34 mouse cellular contexts compared by ENCODE assay signal in the genomic region with DNA sequence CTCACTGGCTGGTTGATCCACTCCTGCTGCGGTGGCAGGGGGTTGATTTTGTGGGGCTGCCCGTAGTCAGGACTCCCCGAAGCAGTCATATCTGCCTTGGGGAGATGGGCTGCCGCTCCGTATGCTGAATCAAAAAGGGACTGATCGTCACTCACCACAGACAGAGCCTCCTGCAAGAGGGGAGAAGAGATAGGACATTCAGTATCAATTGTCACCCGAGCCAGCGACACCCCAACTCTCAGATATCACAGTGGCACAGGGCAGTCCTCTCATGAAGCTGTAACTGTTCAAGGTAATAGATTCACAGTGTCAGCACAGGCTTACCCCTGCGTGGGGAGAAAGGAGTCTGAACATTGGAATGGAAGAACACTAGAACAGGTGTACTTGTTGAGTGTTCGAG.
DNase-seq lines count a peak whose midpoint lies in the region; ATAC-seq and TF ChIP-seq lines count a peak whose summit lies in the region.
"Had no signal": no experiment of that assay in that cellular context is flagged by ENCODE, and none has a peak within 500 bp of the region (broad histone marks: within the 10 kb centered on the region; RNA-seq: fewer than 3 reads in every experiment).

No protein-coding gene starts in this region.

- no peaks in the 10 kb centered on the region for H3K9me3 ChIP-seq in liver, embryonic 12.5 days (replicated peaks)
- no peaks in the 10 kb centered on the region for H3K9me3 ChIP-seq in liver, postnatal 0 days (ENCODE audit: low read length)
- H3K9me3 ChIP-seq in midbrain, embryonic 14.5 days (ENCODE audit: control insufficient read depth, low read length) = no peaks in the 10 kb centered on the region
- H3K9me3 ChIP-seq: embryonic facial prominence, embryonic 13.5 days; forebrain, embryonic 10.5 days; forebrain, embryonic 15.5 days; heart, embryonic 13.5 days; hindbrain, embryonic 10.5 days; kidney, embryonic 15.5 days; limb, embryonic 10.5 days; limb, embryonic 15.5 days; lung, embryonic 15.5 days; megakaryocyte, embryonic 14.5 days; midbrain, embryonic 15.5 days; neural tube, embryonic 15.5 days had no signal

- H3K9ac ChIP-seq in liver, embryonic 12.5 days = no peak overlapping the region
- no peak overlapping the region for H3K9ac ChIP-seq in liver, postnatal 0 days (replicated peaks)
- H3K9ac ChIP-seq in midbrain, embryonic 14.5 days (replicated peaks; ENCODE audit: low read length) = no peak overlapping the region
- H3K9ac ChIP-seq: embryonic facial prominence, embryonic 13.5 days; forebrain, embryonic 15.5 days; heart, embryonic 13.5 days; kidney, embryonic 15.5 days; limb, embryonic 15.5 days; lung, embryonic 15.5 days; midbrain, embryonic 15.5 days; neural tube, embryonic 15.5 days had no signal

- 24% methylated on average over 10 of the region's 10 CpGs for WGBS in liver, embryonic 12.5 days (ENCODE audit: insufficient replicate concordance)
- WGBS in liver, postnatal 0 days (ENCODE audit: insufficient replicate concordance) = 60% methylated on average over 10 of the region's 10 CpGs
- 90% methylated on average over 10 of the region's 10 CpGs for WGBS in midbrain, embryonic 14.5 days

- TF ChIP-seq CTCF in liver, postnatal 0 days (IDR thresholded peaks at IDR 0.05; ENCODE audit: low read depth) = no peak

- H3K27ac ChIP-seq in liver, embryonic 12.5 days = no peak overlapping the region
- H3K27ac ChIP-seq in liver, postnatal 0 days (ENCODE audit: low read depth) = no peak overlapping the region
- H3K27ac ChIP-seq in midbrain, embryonic 14.5 days (replicated peaks; ENCODE audit: low read depth, low read length) = no peak overlapping the region
- H3K27ac ChIP-seq: embryonic facial prominence, embryonic 13.5 days; forebrain, embryonic 10.5 days; forebrain, embryonic 15.5 days; heart, embryonic 13.5 days; hindbrain, embryonic 10.5 days; kidney, embryonic 15.5 days; layer of hippocampus, adult 2 months; limb, embryonic 10.5 days; limb, embryonic 15.5 days; lung, embryonic 15.5 days; midbrain, embryonic 15.5 days; neural tube, embryonic 15.5 days; stomach, postnatal 0 days had no signal

- no peak overlapping the region for H3K4me3 ChIP-seq in liver, embryonic 12.5 days
- no peak overlapping the region for H3K4me3 ChIP-seq in liver, postnatal 0 days (ENCODE audit: low read depth, low read length)
- no peak overlapping the region for H3K4me3 ChIP-seq in midbrain, embryonic 14.5 days (replicated peaks; ENCODE audit: low read depth, low read length)
- H3K4me3 ChIP-seq: embryonic facial prominence, embryonic 13.5 days; forebrain, embryonic 10.5 days; forebrain, embryonic 15.5 days; gastrocnemius, adult 2 months; heart, embryonic 13.5 days; hindbrain, embryonic 10.5 days; kidney, embryonic 15.5 days; layer of hippocampus, adult 2 months; limb, embryonic 10.5 days; limb, embryonic 15.5 days; lung, embryonic 15.5 days; megakaryocyte, embryonic 14.5 days; midbrain, embryonic 15.5 days; neural tube, embryonic 15.5 days had no signal

- peaks cover 22% of the 10 kb centered on the region for H3K4me1 ChIP-seq in liver, embryonic 12.5 days
- H3K4me1 ChIP-seq in liver, postnatal 0 days (ENCODE audit: insufficient read depth) = peaks cover 5% of the 10 kb centered on the region
- peaks cover 11% of the 10 kb centered on the region for H3K4me1 ChIP-seq in midbrain, embryonic 14.5 days (ENCODE audit: control insufficient read depth, insufficient read depth, low read length)
- H3K4me1 ChIP-seq: forebrain, embryonic 10.5 days; forebrain, embryonic 15.5 days had no signal

- no peaks in the 10 kb centered on the region for H3K36me3 ChIP-seq in liver, embryonic 12.5 days
- H3K36me3 ChIP-seq in liver, postnatal 0 days (replicated peaks; ENCODE audit: insufficient read depth, low read length) = peaks cover 9% of the 10 kb centered on the region; the same call in 1 of the 2 replicates
- no peaks in the 10 kb centered on the region for H3K36me3 ChIP-seq in midbrain, embryonic 14.5 days (ENCODE audit: control insufficient read depth, insufficient read depth, low read length)
- H3K36me3 ChIP-seq: forebrain, embryonic 15.5 days; hindbrain, embryonic 10.5 days; lung, embryonic 15.5 days; midbrain, embryonic 15.5 days; neural tube, embryonic 15.5 days had no signal

- H3K27me3 ChIP-seq in liver, embryonic 12.5 days (replicated peaks) = peaks cover 5% of the 10 kb centered on the region; the same call in 1 of the 2 replicates
- H3K27me3 ChIP-seq in liver, postnatal 0 days (ENCODE audit: insufficient read depth, low read length) = no peaks in the 10 kb centered on the region
- no peaks in the 10 kb centered on the region for H3K27me3 ChIP-seq in midbrain, embryonic 14.5 days (ENCODE audit: control insufficient read depth, insufficient read depth, low read length)
- H3K27me3 ChIP-seq: embryonic facial prominence, embryonic 13.5 days; forebrain, embryonic 15.5 days; heart, embryonic 13.5 days; kidney, embryonic 15.5 days; limb, embryonic 15.5 days; lung, embryonic 15.5 days; megakaryocyte, embryonic 14.5 days; midbrain, embryonic 15.5 days; neural tube, embryonic 15.5 days had no signal

- H3K4me2 ChIP-seq in liver, embryonic 12.5 days = no peak overlapping the region
- H3K4me2 ChIP-seq in liver, postnatal 0 days (ENCODE audit: low read depth, low read length) = no peak overlapping the region
- no peak overlapping the region for H3K4me2 ChIP-seq in midbrain, embryonic 14.5 days (ENCODE audit: low read length)
- H3K4me2 ChIP-seq: embryonic facial prominence, embryonic 13.5 days; forebrain, embryonic 15.5 days; heart, embryonic 13.5 days; kidney, embryonic 15.5 days; limb, embryonic 15.5 days; lung, embryonic 15.5 days; midbrain, embryonic 15.5 days; neural tube, embryonic 15.5 days had no signal

- peak; percentile 81 for ATAC-seq in liver, embryonic 12.5 days
- peak; percentile 33 for ATAC-seq in liver, postnatal 0 days
- ATAC-seq in midbrain, embryonic 14.5 days (ENCODE audit: low FRiP score, low TSS enrichment) = no peak
- ATAC-seq: forebrain, embryonic 15.5 days; hindbrain, embryonic 16.5 days; midbrain, embryonic 15.5 days had no signal

- peak; percentile 17 for DNase-seq in c-Kit-positive CD71-positive TER-119-negative erythroid progenitor cells, embryonic 14.5 days (ENCODE audit: low read depth)
- no peak for DNase-seq in liver, postnatal 0 days
- DNase-seq in left cerebral cortex, adult 9 months (ENCODE audit: low spot score in 2 of 2) = no peak
- no peak for DNase-seq in layer of hippocampus, postnatal 10 days (ENCODE audit: low spot score in 2 of 2)
- DNase-seq in midbrain, embryonic 14.5 days = no peak
- DNase-seq: adrenal gland, postnatal 10 days; B cell, adult 2 months; cerebellum, adult 11-12 months; cerebellum, adult 9-11 months; gastrocnemius, adult 2 months; gastrocnemius, postnatal 36 days; heart, postnatal 10 days; kidney, adult 18-20 months; kidney, postnatal 25 days; layer of hippocampus, postnatal 36 days; right cerebral cortex, postnatal 4 days; thymus, adult 2 months; thymus, postnatal 36 days had no signal

- peak; percentile 45; the same call in 1 of the 2 replicates for TF ChIP-seq EP300 in liver, postnatal 0 days (IDR thresholded peaks at IDR 0.05; ENCODE audit: low read depth)
